Mouse (Mus musculus): ENCODE data around the gene Rhebl1.

The Rhebl1 gene

DNA sequence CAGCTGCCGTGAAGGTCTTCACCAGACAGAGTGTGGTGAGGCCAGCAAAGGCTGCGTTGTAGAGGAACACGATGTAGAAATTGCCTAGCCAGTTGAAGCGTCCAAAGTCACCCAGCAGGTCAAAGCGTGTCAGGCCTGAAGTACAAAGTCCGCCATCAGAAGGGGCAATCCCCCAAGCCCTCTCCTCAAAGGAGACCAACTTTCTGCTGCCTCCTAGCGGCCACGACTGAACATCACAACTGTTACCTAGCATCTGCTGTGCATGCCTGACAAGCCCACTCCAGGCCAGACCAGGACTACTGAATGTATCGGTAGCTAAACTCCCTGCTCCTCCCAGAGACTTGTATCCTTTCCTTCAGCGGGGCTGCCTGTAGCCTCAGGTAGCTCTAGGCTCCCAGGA lies 10.4 kb upstream of the Rhebl1 start:
- peak; percentile 34 to 73 for DNase-seq

GRCm38 (mm10) chr15:98902600-98902999 lies 8.3 kb upstream of the Rhebl1 start:
- no peak for DNase-seq

- no peak for DNase-seq
These were observed 7.2 kb upstream of the Rhebl1 start for GRCm38 (mm10) chr15:98901530-98901929.

GRCm38 (mm10) chr15:98897928-98898800 lies 3.8 kb upstream of the Rhebl1 start, which contains the start of gene Dhh:
Dhh (minus strand) TSS chr15:98898540.
- DNase-seq = peak; percentile 37 to 66

DNA sequence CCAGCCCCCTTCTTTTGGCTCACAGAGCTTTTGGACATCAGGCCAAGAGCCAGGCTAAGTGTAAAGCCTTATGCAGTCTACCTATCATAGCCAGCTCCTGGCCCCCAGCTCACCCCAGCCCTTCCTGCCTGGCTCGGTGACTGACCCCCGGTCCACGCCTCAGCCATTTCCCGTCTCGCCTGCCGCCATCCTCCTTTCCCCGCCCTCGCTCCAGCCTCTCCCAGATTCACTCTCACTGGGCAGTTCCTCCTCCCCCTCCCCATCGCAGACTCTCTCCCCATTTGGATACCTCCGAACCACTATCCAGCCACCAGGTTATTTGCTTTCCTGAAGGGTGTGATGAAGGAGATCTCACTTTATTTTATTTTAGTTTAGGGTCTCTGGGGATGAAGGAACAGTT lies 3.2 kb upstream of the Rhebl1 start:
- peak; percentile 49 to 57 for DNase-seq

GRCm38 (mm10) chr15:98895635-98896589 lies 1.6 kb upstream of the Rhebl1 start:
- peak in 1 of 2 experiments; percentile 55 for DNase-seq

DNA sequence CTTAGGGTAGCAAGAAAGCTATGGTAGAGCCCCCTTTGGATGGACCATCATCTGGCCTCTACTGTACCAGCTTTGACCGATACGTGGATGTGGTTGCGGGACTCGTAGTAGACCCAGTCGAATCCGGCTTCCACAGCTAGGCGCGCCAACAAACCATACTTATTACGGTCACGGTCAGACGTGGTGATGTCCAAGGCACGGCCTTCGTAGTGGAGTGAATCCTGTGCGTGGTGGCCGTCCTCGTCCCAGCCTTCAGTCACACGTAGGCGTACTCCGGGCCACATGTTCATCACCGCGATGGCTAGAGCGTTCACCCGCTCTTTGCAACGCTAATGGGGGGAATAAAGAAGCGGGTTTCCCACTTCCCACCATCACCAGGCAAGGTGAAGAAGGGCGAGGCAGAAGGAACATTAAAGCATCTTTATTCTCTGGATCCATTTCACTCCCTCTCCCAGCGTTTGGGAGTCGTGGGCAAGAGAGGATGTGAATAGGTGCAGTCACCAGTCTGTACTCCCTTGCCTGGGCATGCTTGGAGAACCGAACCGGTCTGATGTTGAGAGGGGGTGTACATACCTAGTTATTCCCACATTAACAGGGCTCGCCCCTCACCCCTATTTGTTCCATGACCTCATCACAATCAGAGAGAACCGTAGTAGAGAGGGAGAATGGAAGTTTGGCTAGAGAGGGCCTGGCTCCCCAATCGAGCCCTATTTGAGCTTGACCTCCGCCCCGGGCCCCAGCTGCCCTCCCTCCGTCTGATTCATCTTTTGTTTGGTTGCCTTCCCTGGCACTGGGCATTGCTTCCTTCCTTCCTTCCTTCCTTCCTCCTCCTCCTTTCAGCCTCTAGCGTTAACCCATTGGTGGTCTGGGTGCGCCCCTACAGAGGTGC lies 650 bp upstream of the Rhebl1 start:
- DNase-seq = no peak

DNA sequence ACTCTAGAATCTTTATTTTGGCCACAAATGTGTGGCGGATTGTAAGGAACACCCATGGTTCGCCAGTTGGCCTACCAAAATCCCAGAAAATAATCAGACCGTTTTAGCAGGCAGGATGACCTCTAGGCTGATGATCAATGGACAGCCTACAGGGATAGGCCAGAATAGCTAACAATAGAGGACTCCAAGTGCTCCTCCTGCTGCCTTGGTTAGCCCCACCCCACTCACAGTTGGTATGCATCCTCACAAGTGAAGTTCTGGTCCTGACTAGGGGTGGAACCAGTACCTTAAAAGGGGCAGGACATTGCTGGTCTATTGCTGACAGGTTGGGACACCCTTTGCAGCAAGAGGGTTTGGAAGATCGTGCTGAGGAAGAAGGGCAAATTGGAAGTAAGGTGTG lies 1.3 kb downstream of the Rhebl1 start:
- DNase-seq = no peak

- DNase-seq = peak; percentile 78 to 88
These were observed 2.3 kb downstream of the Rhebl1 start for GRCm38 (mm10) chr15:98891907-98892606.

DNA sequence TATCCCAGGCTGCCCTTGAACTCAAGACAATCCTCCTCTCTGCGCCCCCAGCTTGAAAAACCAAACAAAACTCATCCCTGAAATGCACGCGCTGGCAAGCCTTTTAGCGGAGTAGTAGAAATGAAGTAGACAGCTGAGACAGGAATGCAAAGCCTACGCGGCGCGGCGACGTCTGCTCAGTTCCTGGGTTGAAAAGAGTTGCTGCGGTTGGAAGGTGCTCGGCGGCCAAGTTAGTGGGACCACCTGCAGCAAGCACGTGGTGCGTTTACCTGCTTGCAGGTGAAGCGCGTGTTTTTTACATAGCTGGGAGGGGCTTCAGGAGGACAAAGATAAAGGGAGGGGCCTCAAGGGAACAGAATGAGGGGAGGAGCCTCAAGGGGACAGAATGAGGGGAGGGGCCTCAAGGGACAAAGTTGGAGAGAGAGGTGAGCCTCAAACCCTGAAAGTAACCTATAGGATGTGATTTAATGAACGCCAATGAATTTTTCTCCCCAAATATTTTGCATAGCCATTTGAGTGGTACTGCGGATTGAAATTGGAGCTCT lies 3.1 kb downstream of the Rhebl1 start:
- no peak for DNase-seq

DNA sequence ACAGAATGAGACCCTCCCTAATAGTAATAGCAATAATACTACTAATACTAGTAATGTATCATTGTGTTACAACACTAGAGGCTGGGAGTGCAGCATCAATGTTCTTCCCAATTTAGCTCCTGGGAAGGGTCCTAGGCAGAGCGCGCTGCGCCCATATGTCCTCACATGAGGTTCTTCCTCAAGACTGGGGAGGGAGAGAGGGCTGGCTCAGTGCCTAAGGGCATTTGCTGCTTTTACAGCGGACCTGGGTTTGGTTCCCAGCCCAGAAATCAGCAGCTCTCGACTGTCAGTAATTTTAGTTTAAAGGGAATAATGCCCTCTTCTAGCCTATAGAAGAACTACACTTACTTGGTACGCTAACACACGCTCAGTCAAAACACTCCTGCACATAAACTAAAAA lies 6.8 kb downstream of the Rhebl1 start:
- no peak for DNase-seq

GRCm38 (mm10) chr15:98886667-98887387 lies 7.5 kb downstream of the Rhebl1 start:
- no peak for DNase-seq

GRCm38 (mm10) chr15:98884106-98884505 lies 10.2 kb downstream of the Rhebl1 start:
- peak in 1 of 2 experiments; percentile 40 for DNase-seq

DNA sequence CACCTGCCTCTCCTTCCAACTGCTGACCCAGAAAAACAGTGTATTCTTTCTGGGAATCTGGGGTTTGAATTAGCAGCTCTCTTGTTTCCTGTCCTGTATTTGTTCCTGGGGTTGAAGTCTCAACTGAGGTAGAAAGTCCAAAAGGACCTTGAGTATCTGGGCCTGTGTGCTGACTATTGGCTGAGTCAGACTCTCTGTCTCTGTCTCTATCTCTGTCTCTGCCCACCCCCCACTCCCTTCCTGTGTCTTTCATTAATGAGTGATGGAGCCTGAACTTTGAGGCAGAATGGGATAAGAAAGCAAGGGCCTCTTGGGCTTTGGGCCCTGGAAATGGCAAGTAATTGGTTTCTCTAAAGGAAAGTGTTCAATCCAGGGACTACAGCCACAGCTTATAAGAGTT lies 10.7 kb downstream of the Rhebl1 start:
- DNase-seq = peak; percentile 77 to 90

DNA sequence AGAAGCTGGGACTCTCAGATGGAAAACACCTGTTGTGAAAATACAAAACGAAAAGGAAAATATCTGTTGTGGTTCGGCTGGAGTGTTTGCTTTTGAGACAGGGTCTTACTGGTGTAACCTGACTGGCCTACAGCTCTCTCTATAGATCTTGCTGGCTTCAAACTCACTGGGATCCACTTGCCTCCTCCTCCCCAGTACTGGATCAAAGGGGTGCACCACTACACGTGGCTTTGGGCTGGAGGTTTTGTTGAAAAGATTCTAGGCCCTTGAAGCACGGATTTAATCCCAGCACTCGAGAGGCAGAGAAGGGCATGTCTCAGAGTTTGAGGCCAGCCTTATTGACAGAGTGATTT lies 12.7 kb downstream of the Rhebl1 start:
- DNase-seq = no peak

DNA sequence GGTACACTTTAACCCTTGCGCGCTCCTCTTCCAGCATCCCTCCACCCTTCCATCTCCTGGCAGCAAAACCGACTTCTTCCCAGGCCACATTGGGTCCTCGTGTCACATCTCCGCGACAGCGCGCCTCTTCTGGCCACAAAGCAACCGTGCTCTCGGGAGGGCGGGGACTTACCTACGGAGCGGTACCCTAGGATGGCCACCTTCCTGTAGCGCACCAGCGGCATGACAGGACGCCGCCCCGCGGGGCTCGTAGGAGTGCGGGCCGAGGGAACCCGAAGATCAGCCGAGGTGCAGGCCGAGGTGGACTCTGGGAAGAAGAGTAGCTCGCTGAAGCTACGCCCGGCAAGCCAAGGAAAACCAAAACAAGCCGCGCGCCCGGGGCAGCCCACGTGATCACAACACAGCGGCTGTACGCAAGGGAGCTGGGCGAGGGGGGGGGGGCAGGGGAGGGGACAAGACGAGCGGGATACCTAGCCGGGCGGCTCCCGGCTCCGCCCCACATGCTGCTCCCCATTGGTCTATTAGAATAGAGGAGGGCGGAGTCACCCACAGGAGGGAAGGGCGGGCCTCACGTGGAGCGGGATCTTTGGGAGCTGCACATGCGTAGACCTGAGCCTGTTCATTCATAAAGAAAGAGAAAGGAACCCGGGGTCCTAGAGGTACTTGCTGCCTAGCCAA lies 13.2 kb downstream of the Rhebl1 start:
- peak; percentile 96 to 98 for DNase-seq

- peak; percentile 83 for DNase-seq
These were observed 17.0 kb downstream of the Rhebl1 start for GRCm38 (mm10) chr15:98877331-98877730.

GRCm38 (mm10) chr15:98871916-98872888 lies 22.1 kb downstream of the Rhebl1 start:
- DNase-seq = peak; percentile 93 to 95
